Mouse (Mus musculus): ENCODE data around the gene Methig1. TPM values are rescaled to one million over a fixed set of nuclear protein-coding genes. Genes with fewer than 3 reads are reported as not detected.

Gene Methig1
- total and polyA plus RNA-seq, 3 experiments: not detected

- peak overlapping the region; percentile 75 to 81 (median 78) for H3K4me3 ChIP-seq (replicated peaks in 1 of 3; ENCODE audit: low read depth in 2 of 3, low read length in 2 of 3, poor library complexity in 1 of 3)
- TF ChIP-seq MAX (IDR thresholded peaks at IDR 0.05; ENCODE audit: low read length) (no peak), UBTF (IDR thresholded peaks at IDR 0.05; ENCODE audit: low read depth, low read length) (peak; percentile 62; the same call in 1 of the 2 replicates)
- H3K9me3 ChIP-seq (replicated peaks; ENCODE audit: low read length): no peaks in the 10 kb centered on the region
- no peaks in the 10 kb centered on the region for H3K79me2 ChIP-seq (replicated peaks; ENCODE audit: control insufficient read depth, extremely low read depth, insufficient read depth, poor library complexity, severe bottlenecking)
- H3K9ac ChIP-seq (ENCODE audit: insufficient read depth, low read depth): peak overlapping the region; percentile 78
- H3K36me3 ChIP-seq (replicated peaks in 1 of 2; ENCODE audit: control insufficient read depth in 1 of 2, insufficient read depth in 1 of 2, low read length in 1 of 2): peaks cover 0 to 2% of the 10 kb centered on the region in 2 experiments
- peaks cover 3 to 39% of the 10 kb centered on the region in 2 experiments; a peak in 3 of 4 replicates for H3K4me1 ChIP-seq (ENCODE audit: control insufficient read depth in 1 of 2, insufficient read depth in 2 of 2)
- peak overlapping the region; percentile 85 for H3K4me2 ChIP-seq (ENCODE audit: insufficient read depth, low read depth, poor library complexity, severe bottlenecking)
- dilution Hi-C loops (cut with MboI; ENCODE audit: extremely low pct_ligation_motif_present, extremely low pct_unique_long_range_greater_than_20kb, low sequenced_read_pairs) (no loop called here), in situ Hi-C loops (cut with MboI; ENCODE audit: low pct_ligation_motif_present, low pct_unique_long_range_greater_than_20kb, low sequenced_read_pairs) (no loop called here)
- peaks cover 41% of the 10 kb centered on the region for H3K27me3 ChIP-seq (replicated peaks)
- no peak overlapping the region for H3K27ac ChIP-seq (ENCODE audit: insufficient read depth, low read depth)
- DNase-seq (ENCODE audit: extremely low read depth): no peak
These were observed 69.5 kb downstream of the Methig1 start for GRCm38 (mm10) chr15:100422476-100422875.

- peak; percentile 93 for DNase-seq (ENCODE audit: extremely low read depth)
- Histone ChIP-seq H3K27ac (ENCODE audit: insufficient read depth, low read depth) (no peak overlapping the region), H3K4me2 (ENCODE audit: insufficient read depth, low read depth, poor library complexity, severe bottlenecking) (peak overlapping the region; percentile 98), H3K9ac (ENCODE audit: insufficient read depth, low read depth) (peak overlapping the region; percentile 78), H3K79me2 (replicated peaks; ENCODE audit: control insufficient read depth, extremely low read depth, insufficient read depth, poor library complexity, severe bottlenecking) (no peaks in the 10 kb centered on the region), H3K4me3 (replicated peaks in 1 of 3; ENCODE audit: low read depth in 2 of 3, low read length in 2 of 3, poor library complexity in 1 of 3) (peak overlapping the region; percentile 75 to 81 (median 78)), H3K36me3 (replicated peaks in 1 of 2; ENCODE audit: control insufficient read depth in 1 of 2, insufficient read depth in 1 of 2, low read length in 1 of 2) (peaks cover 0 to 2% of the 10 kb centered on the region in 2 experiments), H3K4me1 (ENCODE audit: control insufficient read depth in 1 of 2, insufficient read depth in 2 of 2) (peaks cover 3 to 33% of the 10 kb centered on the region in 2 experiments; a peak in 3 of 4 replicates), H3K27me3 (replicated peaks) (peaks cover 46% of the 10 kb centered on the region), H3K9me3 (replicated peaks; ENCODE audit: low read length) (no peaks in the 10 kb centered on the region)
- in situ Hi-C loops (cut with MboI; ENCODE audit: low pct_ligation_motif_present, low pct_unique_long_range_greater_than_20kb, low sequenced_read_pairs) (no loop called here), dilution Hi-C loops (cut with MboI; ENCODE audit: extremely low pct_ligation_motif_present, extremely low pct_unique_long_range_greater_than_20kb, low sequenced_read_pairs) (no loop called here)
- TF ChIP-seq CTCF (conservative IDR thresholded peaks at IDR 0.05 in 1 of 2, IDR thresholded peaks at IDR 0.05 in 1 of 2; ENCODE audit: low read depth in 2 of 2, low read length in 2 of 2): no peak
- peak; percentile 13; the same call in 1 of the 2 replicates for TF ChIP-seq NRF1 (IDR thresholded peaks at IDR 0.05; ENCODE audit: low read depth, low read length)
- TF ChIP-seq IRF4 (IDR thresholded peaks at IDR 0.05; ENCODE audit: low read depth, low read length): no peak
- peak; percentile 91 for TF ChIP-seq POLR2A (IDR thresholded peaks at IDR 0.05; ENCODE audit: low read depth, low read length)
- TF ChIP-seq ZNF384 (IDR thresholded peaks at IDR 0.05; ENCODE audit: low read depth, low read length): no peak; the same call in 1 of the 2 replicates
- TF ChIP-seq JUN (IDR thresholded peaks at IDR 0.05; ENCODE audit: insufficient read depth, low read depth, low read length): no peak
- no peak for TF ChIP-seq MAZ (IDR thresholded peaks at IDR 0.05; ENCODE audit: low read depth, low read length)
- TF ChIP-seq HCFC1 (IDR thresholded peaks at IDR 0.05; ENCODE audit: low read depth, low read length): peak; percentile 74
- peak; percentile 77 for TF ChIP-seq NELFE (IDR thresholded peaks at IDR 0.05; ENCODE audit: low read depth, low read length)
- TF ChIP-seq USF1 (IDR thresholded peaks at IDR 0.05; ENCODE audit: low read depth, low read length): no peak
- no peak for TF ChIP-seq MEF2A (IDR thresholded peaks at IDR 0.05; ENCODE audit: borderline replicate concordance, low read depth, low read length)
- no peak for TF ChIP-seq UBTF (IDR thresholded peaks at IDR 0.05; ENCODE audit: low read depth, low read length)
- TF ChIP-seq BHLHE40 (IDR thresholded peaks at IDR 0.05; ENCODE audit: low read depth, low read length): no peak
- TF ChIP-seq CHD2 (IDR thresholded peaks at IDR 0.05; ENCODE audit: low read length): peak; percentile 54; the same call in 1 of the 2 replicates
- TF ChIP-seq MXI1 (IDR thresholded peaks at IDR 0.05; ENCODE audit: low read depth, low read length): peak; percentile 80
- peak; percentile 49; the same call in 1 of the 2 replicates for TF ChIP-seq SIN3A (IDR thresholded peaks at IDR 0.05; ENCODE audit: low read length)
- TF ChIP-seq TCF12 (IDR thresholded peaks at IDR 0.05; ENCODE audit: low read depth, low read length): peak; percentile 54; the same call in 1 of the 2 replicates
- no peak for TF ChIP-seq ZC3H11A (IDR thresholded peaks at IDR 0.05; ENCODE audit: low read depth, low read length)
- TF ChIP-seq CHD1 (IDR thresholded peaks at IDR 0.05; ENCODE audit: low read depth, low read length): no peak
These were observed 70.2 kb downstream of the Methig1 start for GRCm38 (mm10) chr15:100422899-100423860.

Measured in CH12.LX (cell line).